Mouse (Mus musculus) pancreas, adult 10 weeks (tissue): ENCODE data around the gene Fam181b. TPM values are rescaled to one million over a fixed set of nuclear protein-coding genes. Genes with fewer than 3 reads are reported as not detected.

ENCODE experiments used
- polyA plus RNA-seq: library from polyadenylated mRNA; stranded (reverse); fragments of 350-450 nt; fragmentation: Illumina TruSeq; extraction: RNeasy Lipid Tissue Mini Kit (QIAGEN cat#74804); gene quantifications from one replicate; pipeline ENCODE4 v1.2.3, GENCODE M21; 2015; ENCODE audit warnings: low read depth, low replicate concordance; ENCODE audit not compliant: insufficient read depth

The Fam181b gene
- 1.2 TPM for polyA plus RNA-seq

DNA sequence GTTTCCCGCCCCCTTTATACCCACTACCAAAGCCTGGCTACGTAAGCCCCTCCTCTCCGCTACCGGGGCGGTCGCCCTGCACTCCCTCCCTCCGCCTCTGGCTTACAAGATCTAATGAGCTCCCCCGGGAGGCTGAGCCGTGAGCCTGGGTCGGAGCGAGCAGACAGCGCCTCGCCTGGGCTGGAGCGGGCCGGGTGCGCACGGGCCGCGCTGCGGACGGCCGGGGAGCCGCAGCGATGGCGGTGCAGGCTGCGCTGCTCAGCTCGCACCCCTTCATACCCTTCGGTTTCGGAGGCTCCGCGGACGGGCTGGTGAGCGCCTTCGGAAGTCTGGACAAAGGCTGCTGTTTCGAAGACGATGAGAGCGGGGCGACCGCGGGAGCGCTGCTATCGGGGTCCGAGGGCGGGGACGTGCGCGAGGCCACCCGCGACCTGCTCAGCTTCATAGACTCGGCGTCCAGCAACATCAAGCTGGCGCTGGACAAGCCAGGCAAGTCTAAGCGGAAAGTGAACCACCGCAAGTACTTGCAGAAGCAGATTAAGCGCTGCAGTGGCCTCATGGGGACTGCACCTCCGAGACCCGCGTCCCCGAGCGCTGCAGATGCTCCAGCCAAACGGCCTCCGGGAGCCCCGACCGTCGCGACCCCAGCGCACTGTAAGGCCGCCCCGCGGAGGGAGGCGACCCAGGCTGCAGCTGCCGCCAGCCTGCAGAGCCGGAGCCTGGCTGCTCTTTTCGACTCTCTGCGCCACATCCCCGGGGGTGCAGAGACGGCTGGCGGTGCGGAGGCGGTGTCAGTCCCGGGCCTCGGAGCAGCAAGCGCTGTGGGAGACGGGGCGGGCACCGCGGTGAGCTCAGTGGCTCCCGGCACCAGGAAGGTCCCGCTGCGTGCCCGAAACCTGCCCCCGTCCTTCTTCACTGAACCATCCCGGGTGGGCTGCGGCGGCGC lies at the start of gene Fam181b:
Fam181b (plus strand) TSS at position 81 of the 946 bp plus-strand sequence.

Other genes with a start within 250 kb of the Fam181b start
- gene Ddias, start 205.6 kb upstream of the Fam181b start, polyA plus RNA-seq = not detected
- gene Prcp, start 205.4 kb upstream of the Fam181b start, polyA plus RNA-seq = 8.3 TPM